Mouse (Mus musculus) midbrain, postnatal 0 days (tissue): ENCODE data around the gene Shd. TPM values are rescaled to one million over a fixed set of nuclear protein-coding genes. Genes with fewer than 3 reads are reported as not detected.

ENCODE experiments used
- ATAC-seq: fragments of 200-750 bp; cut with Nextera tagmentation; 2 replicates; pipeline ENCODE4 v1.8.0; 2017; ENCODE audit warnings: moderate number of reproducible peaks, mild to moderate bottlenecking, moderate TSS enrichment, moderate library complexity; ENCODE audit not compliant: low FRiP score
- DNase-seq: peaks from one replicate; pipeline ENCODE4 v3.0.0-alpha.2; 2015; ENCODE audit warnings: low spot score
- H3K27ac ChIP-seq: fragments of 300-500 bp; sonication (generic); 2 replicates; pipeline ENCODE4 v1.5.1; 2014; ENCODE audit warnings: low read depth, mild to moderate bottlenecking, low read length, mixed read lengths
- H3K27me3 ChIP-seq: fragments of 300-500 bp; sonication (generic); 2 replicates; pipeline ENCODE4 v1.6.1; 2014; ENCODE audit warnings: low read length, control low read depth, mixed read lengths; ENCODE audit not compliant: insufficient read depth
- H3K36me3 ChIP-seq: fragments of 300-500 bp; sonication (generic); 2 replicates; pipeline ENCODE4 v1.6.1; 2014; ENCODE audit warnings: low read length, control low read depth, mixed read lengths; ENCODE audit not compliant: insufficient read depth
- H3K4me1 ChIP-seq: fragments of 300-500 bp; sonication (generic); 2 replicates; pipeline ENCODE4 v1.6.1; 2014; ENCODE audit warnings: mild to moderate bottlenecking, control low read depth, antibody characterized with exemption, low read length, mixed read lengths; ENCODE audit not compliant: insufficient read depth
- H3K4me2 ChIP-seq: fragments of 300-500 bp; sonication (generic); 2 replicates; pipeline ENCODE4 v1.6.1; 2014; ENCODE audit warnings: low read depth, mild to moderate bottlenecking, low read length, mixed read lengths; ENCODE audit not compliant: poor library complexity, severe bottlenecking
- H3K4me3 ChIP-seq: fragments of 300-500 bp; sonication (generic); 2 replicates; pipeline ENCODE4 v1.5.1; 2014; ENCODE audit warnings: low read depth, mild to moderate bottlenecking, low read length, moderate library complexity
- H3K9ac ChIP-seq: fragments of 300-500 bp; sonication (generic); replicated peaks from 2 replicates; pipeline ENCODE4 v1.6.1; 2014; ENCODE audit warnings: mild to moderate bottlenecking, low read length, moderate library complexity, mixed read lengths; ENCODE audit not compliant: poor library complexity, severe bottlenecking
- H3K9me3 ChIP-seq: fragments of 300-500 bp; sonication (generic); 2 replicates; pipeline ENCODE4 v1.6.1; 2016; ENCODE audit warnings: low read length, control low read depth
- CTCF ChIP-seq: IDR thresholded peaks from 2 replicates; pipeline ENCODE4 v1.5.1; 2016; ENCODE audit warnings: antibody characterized with exemption, mild to moderate bottlenecking
- WGBS: fragments of 180-500 bp; shearing (Covaris S2); extraction: QIAGEN DNeasy Blood & Tissue Kit; methylation state at CpG from one replicate; pipeline ENCODE4 v1.1.7; 2014; 5-methylcytosine and 5-hydroxymethylcytosine counted together
- polyA plus RNA-seq: library from polyadenylated mRNA; unstranded; fragments of >200 nt; fragmentation: Nextera tagmentation; extraction: Ambion mirVana; gene quantifications from 2 replicates; pipeline ENCODE4 v1.2.1, GENCODE M21; 2015
- total RNA-seq: library from RNA; depleted of rRNA; stranded (reverse); fragments of >200 nt; gene quantifications from 2 replicates; pipeline ENCODE4 v1.2.3, GENCODE M21; 2014

Shd gene
- total and polyA plus RNA-seq, 2 experiments from 2014 or later, result 172 to 253 TPM

GRCm38 (mm10) chr17:56007444-56008355, 37.4 kb downstream of the Shd start:
- DNase-seq, result no peak
- H3K27ac ChIP-seq, result peak overlapping the region; percentile 88
- H3K4me1 ChIP-seq, result peaks cover 11% of the 10 kb centered on the region
- WGBS, result 35% methylated on average over 13 of the region's 14 CpGs
- peak overlapping the region; percentile 96; the same call in 1 of the 2 replicates for H3K4me2 ChIP-seq
- H3K4me3 ChIP-seq, result peak overlapping the region; percentile 66
- 0 out of 2 replicates have a peak, but pooled peaks cover 11% of the 10 kb centered on the region for H3K36me3 ChIP-seq
- TF ChIP-seq CTCF, result no peak; the same call in 1 of the 2 replicates
- peak; percentile 39 for ATAC-seq
- no peak overlapping the region for H3K9ac ChIP-seq
- no peaks in the 10 kb centered on the region for H3K27me3 ChIP-seq
- H3K9me3 ChIP-seq, result no peaks in the 10 kb centered on the region

- Histone ChIP-seq H3K27ac (peak overlapping the region; percentile 88), H3K9me3 (no peaks in the 10 kb centered on the region), H3K4me3 (peak overlapping the region; percentile 66), H3K9ac (peak overlapping the region; percentile 72), H3K4me2 (peak overlapping the region; percentile 96), H3K4me1 (peaks cover 11% of the 10 kb centered on the region), H3K27me3 (no peaks in the 10 kb centered on the region), H3K36me3 (0 out of 2 replicates have a peak, but pooled peaks cover 14% of the 10 kb centered on the region)
- TF ChIP-seq CTCF, result no peak
- WGBS, result 0% methylated on average over 21 of the region's 21 CpGs
- ATAC-seq (peak; percentile 93), DNase-seq (peak; percentile 99)
Measured at GRCm38 (mm10) chr17:56008356-56009087, 38.3 kb downstream of the Shd start.

DNA sequence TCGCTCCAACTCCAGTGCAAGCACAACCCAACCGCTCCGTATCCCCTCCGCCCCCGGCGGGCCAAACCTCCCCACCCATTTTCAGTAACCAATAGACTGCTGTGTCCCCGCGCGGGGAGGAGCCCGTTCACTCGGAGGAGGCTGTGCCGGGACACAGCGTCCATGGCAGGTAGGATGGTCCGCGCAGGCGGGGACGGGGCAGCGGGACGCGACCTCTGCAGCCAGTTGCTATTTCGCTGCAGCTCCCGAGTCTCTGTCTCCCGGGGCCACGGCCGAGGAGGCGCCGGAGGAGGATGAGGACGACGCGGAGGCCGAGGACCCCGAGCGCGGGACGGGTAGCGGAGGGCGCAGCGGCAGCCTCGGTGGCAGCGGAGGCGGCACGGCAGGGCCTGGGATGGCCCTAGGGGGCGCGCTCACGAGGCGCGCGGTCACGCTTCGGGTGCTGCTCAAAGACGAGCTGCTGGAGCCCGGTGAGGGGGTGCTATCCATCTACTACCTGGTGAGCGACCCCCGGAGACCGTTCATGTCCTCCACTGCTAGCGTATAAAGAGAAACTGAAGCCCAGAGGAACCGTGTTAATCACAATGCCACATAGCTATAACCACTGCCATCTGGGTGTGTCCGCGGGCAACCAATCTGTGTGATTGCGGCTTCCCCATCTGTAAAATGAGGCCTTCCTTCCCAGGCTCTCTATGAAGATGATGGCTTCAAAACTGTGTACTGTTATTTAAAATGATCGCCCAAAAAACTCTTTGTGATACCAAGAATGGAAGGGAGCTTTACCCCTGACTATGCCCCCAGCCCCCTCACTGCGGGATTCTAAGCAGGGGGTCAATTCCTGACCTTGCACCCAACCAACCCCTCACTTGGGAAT, 39.1 kb downstream of the Shd start:
- peak overlapping the region; percentile 96 for H3K4me2 ChIP-seq
- 1% methylated on average over 58 of the region's 62 CpGs for WGBS
- peak; percentile 93 for DNase-seq
- H3K9ac ChIP-seq, result peak overlapping the region; percentile 72
- peak; percentile 59 for TF ChIP-seq CTCF
- H3K4me3 ChIP-seq, result peak overlapping the region; percentile 66
- H3K4me1 ChIP-seq, result peaks cover 11% of the 10 kb centered on the region
- H3K27me3 ChIP-seq, result no peaks in the 10 kb centered on the region
- peak overlapping the region; percentile 88 for H3K27ac ChIP-seq
- H3K36me3 ChIP-seq, result 0 out of 2 replicates have a peak, but pooled peaks cover 15% of the 10 kb centered on the region
- no peaks in the 10 kb centered on the region for H3K9me3 ChIP-seq
- ATAC-seq, result peak; percentile 87

GRCm38 (mm10) chr17:56009962-56010240, 39.6 kb downstream of the Shd start:
- DNase-seq, result no peak
- 41% methylated on average over 2 of the region's 2 CpGs for WGBS

GRCm38 (mm10) chr17:56010255-56010654, 40.0 kb downstream of the Shd start:
- Histone ChIP-seq H3K36me3 (peaks cover 20% of the 10 kb centered on the region; the same call in 1 of the 2 replicates), H3K9ac (peak overlapping the region; percentile 72), H3K4me3 (peak overlapping the region; percentile 66), H3K4me1 (peaks cover 11% of the 10 kb centered on the region), H3K4me2 (peak overlapping the region; percentile 96), H3K27me3 (no peaks in the 10 kb centered on the region), H3K9me3 (no peaks in the 10 kb centered on the region), H3K27ac (no peak overlapping the region)
- no peak for TF ChIP-seq CTCF
- no peak for DNase-seq
- WGBS, result 71% methylated on average over 14 of the region's 14 CpGs
- no peak for ATAC-seq

More at GRCm38 (mm10) chr17:56009962-56010240, 39.6 kb downstream of the Shd start:
- Histone ChIP-seq H3K36me3 (peaks cover 17% of the 10 kb centered on the region; the same call in 1 of the 2 replicates), H3K27me3 (no peaks in the 10 kb centered on the region), H3K4me3 (peak overlapping the region; percentile 66), H3K4me2 (peak overlapping the region; percentile 96), H3K9me3 (no peaks in the 10 kb centered on the region), H3K27ac (peak overlapping the region; percentile 88), H3K9ac (peak overlapping the region; percentile 72), H3K4me1 (peaks cover 11% of the 10 kb centered on the region)
- no peak for ATAC-seq
- no peak for TF ChIP-seq CTCF
